Mouse (Mus musculus): ENCODE data around the gene Cldn18. TPM values are rescaled to one million over a fixed set of nuclear protein-coding genes. Genes with fewer than 3 reads are reported as not detected.

Gene Cldn18
- polyA plus RNA-seq, 2 experiments, result 0.06 TPM; not detected in 1

DNA sequence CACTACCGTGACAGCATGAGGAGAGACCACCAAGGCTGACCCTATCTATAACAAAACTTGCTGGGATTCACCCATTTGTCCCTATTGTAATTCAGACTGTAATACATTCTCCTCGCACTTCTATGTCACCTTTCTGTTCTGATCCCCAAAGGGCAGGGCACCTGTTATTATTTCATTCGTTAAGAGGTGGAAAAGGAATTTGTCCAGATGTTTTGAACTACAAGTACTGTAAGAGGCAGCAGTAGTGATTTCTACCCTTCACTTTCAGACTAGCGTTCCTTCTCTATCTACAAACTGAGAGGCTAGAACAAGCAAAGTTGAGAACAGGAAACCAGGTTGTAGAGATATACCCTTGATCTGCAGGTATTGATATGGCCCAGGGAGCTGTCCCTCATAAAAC is 6.8 kb downstream of the Cldn18 start:
- H3K9me3 ChIP-seq (ENCODE audit: control insufficient read depth, low read length), result no peaks in the 10 kb centered on the region
- no peaks in the 10 kb centered on the region for H3K36me3 ChIP-seq (replicated peaks; ENCODE audit: control insufficient read depth, insufficient read depth, low read depth)
- ATAC-seq (ENCODE audit: insufficient read depth) (no peak), DNase-seq (ENCODE audit: low read depth in 3 of 3, low spot score in 3 of 3) (no peak)
- no peaks in the 10 kb centered on the region for H3K27me3 ChIP-seq (ENCODE audit: control insufficient read depth, insufficient read depth, low read length)
- no peaks in the 10 kb centered on the region for H3K4me1 ChIP-seq (replicated peaks; ENCODE audit: control insufficient read depth in 2 of 2, insufficient read depth in 2 of 2, low read length in 1 of 2)
- no peak overlapping the region for H3K9ac ChIP-seq (replicated peaks)
- H3K4me2 ChIP-seq (ENCODE audit: low read depth), result no peak overlapping the region
- H3K27ac ChIP-seq, result no peak overlapping the region
- WGBS (ENCODE audit: insufficient replicate concordance), result 56% methylated on average over 4 of the region's 4 CpGs
- TF ChIP-seq CTCF (IDR thresholded peaks at IDR 0.05; ENCODE audit: low read depth) (no peak), EP300 (IDR thresholded peaks at IDR 0.05; ENCODE audit: low read depth) (no peak)
- no peak overlapping the region for H3K4me3 ChIP-seq (ENCODE audit: insufficient read depth in 1 of 2, low read depth in 2 of 2, low read length in 2 of 2)

- no peak overlapping the region for H3K4me2 ChIP-seq (ENCODE audit: low read depth)
- ATAC-seq (ENCODE audit: insufficient read depth) (no peak), DNase-seq (ENCODE audit: low read depth in 3 of 3, low spot score in 3 of 3) (no peak)
- H3K4me3 ChIP-seq (ENCODE audit: insufficient read depth in 1 of 2, low read depth in 2 of 2, low read length in 2 of 2), result no peak overlapping the region
- no peaks in the 10 kb centered on the region for H3K36me3 ChIP-seq (replicated peaks; ENCODE audit: control insufficient read depth, insufficient read depth, low read depth)
- H3K4me1 ChIP-seq (replicated peaks; ENCODE audit: control insufficient read depth in 2 of 2, insufficient read depth in 2 of 2, low read length in 1 of 2), result no peaks in the 10 kb centered on the region
- H3K27ac ChIP-seq, result no peak overlapping the region
- WGBS (ENCODE audit: insufficient replicate concordance), result 73% methylated on average over 22 of the region's 22 CpGs
- TF ChIP-seq CTCF (IDR thresholded peaks at IDR 0.05; ENCODE audit: low read depth), result no peak
- TF ChIP-seq EP300 (IDR thresholded peaks at IDR 0.05; ENCODE audit: low read depth), result no peak
- no peaks in the 10 kb centered on the region for H3K9me3 ChIP-seq (ENCODE audit: control insufficient read depth, low read length)
- no peak overlapping the region for H3K9ac ChIP-seq (replicated peaks)
- H3K27me3 ChIP-seq (ENCODE audit: control insufficient read depth, insufficient read depth, low read length), result no peaks in the 10 kb centered on the region
Measured at GRCm38 (mm10) chr9:99709588-99710248, 7.3 kb downstream of the Cldn18 start.

DNA sequence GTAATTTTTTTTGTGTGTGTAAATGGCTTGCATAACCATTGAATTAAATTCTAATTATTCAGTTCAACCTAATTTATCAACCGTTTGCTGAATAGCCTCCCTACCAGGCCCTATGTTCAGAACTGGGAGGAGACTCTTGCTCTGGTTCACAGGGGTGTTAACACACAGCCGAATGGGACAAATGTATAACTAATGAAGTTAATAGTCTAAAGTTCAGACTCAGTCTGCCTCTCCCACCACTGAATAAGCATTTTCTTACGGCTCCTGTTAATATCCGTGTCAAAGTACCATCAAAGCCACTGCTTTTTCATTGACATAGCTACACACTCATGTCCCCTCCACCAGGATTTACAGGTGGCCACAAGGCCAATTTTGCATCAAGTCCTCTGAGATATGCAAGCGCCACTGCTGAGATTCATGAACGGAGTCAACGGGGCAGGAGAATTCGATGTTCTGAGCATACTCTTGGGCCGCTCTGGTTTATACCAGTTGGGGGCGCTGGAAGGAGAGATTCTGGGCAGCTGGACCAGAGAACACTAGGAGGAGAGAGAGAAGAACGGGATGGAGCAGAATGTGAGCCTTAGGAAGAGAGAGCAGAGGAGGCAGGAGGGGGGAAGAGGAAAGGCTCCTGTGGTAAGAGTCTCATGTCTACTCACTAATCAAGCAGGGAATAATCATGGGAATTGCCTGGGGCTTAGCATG is 9.5 kb downstream of the Cldn18 start:
- Histone ChIP-seq H3K4me1 (replicated peaks; ENCODE audit: control insufficient read depth in 2 of 2, insufficient read depth in 2 of 2, low read length in 1 of 2) (no peaks in the 10 kb centered on the region), H3K27me3 (ENCODE audit: control insufficient read depth, insufficient read depth, low read length) (no peaks in the 10 kb centered on the region), H3K4me3 (ENCODE audit: insufficient read depth in 1 of 2, low read depth in 2 of 2, low read length in 2 of 2) (no peak overlapping the region), H3K36me3 (replicated peaks; ENCODE audit: control insufficient read depth, insufficient read depth, low read depth) (no peaks in the 10 kb centered on the region), H3K9me3 (ENCODE audit: control insufficient read depth, low read length) (no peaks in the 10 kb centered on the region), H3K27ac (no peak overlapping the region), H3K4me2 (ENCODE audit: low read depth) (no peak overlapping the region), H3K9ac (replicated peaks) (no peak overlapping the region)
- DNase-seq (ENCODE audit: low read depth in 3 of 3, low spot score in 3 of 3), result no peak
- WGBS (ENCODE audit: insufficient replicate concordance), result 58% methylated on average over 11 of the region's 11 CpGs
- TF ChIP-seq EP300 (IDR thresholded peaks at IDR 0.05; ENCODE audit: low read depth), result no peak
- no peak for TF ChIP-seq CTCF (IDR thresholded peaks at IDR 0.05; ENCODE audit: low read depth)
- ATAC-seq (ENCODE audit: insufficient read depth), result no peak

GRCm38 (mm10) chr9:99706264-99706663 is 10.8 kb downstream of the Cldn18 start:
- WGBS (ENCODE audit: insufficient replicate concordance), result 74% methylated on average over 6 of the region's 6 CpGs
- H3K4me2 ChIP-seq (ENCODE audit: low read depth), result no peak overlapping the region

DNA sequence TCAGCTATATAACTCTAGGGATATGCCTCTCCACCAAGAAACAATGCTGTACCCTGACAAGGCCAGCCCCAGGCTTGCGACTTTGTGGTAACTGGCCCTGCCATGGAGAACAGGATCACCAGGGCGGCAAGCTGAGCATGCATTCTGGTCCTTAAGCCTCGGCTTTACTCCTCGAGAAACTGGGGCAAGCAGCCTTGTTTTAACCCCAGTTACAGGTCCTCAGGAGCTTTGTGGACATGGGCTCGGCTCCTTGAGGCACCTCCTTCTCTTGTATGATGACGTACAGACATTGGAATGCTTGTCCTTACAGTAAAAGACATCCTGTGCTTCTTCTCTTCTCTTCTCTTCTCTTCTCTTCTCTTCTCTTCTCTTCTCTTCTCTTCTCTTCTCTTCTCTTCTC is 13.4 kb downstream of the Cldn18 start:
- no peaks in the 10 kb centered on the region for H3K27me3 ChIP-seq (ENCODE audit: control insufficient read depth, insufficient read depth, low read length)
- ATAC-seq (ENCODE audit: insufficient read depth), result no peak
- H3K4me1 ChIP-seq (replicated peaks; ENCODE audit: control insufficient read depth in 2 of 2, insufficient read depth in 2 of 2, low read length in 1 of 2), result no peaks in the 10 kb centered on the region
- DNase-seq (ENCODE audit: low read depth in 3 of 3, low spot score in 3 of 3), result no peak
- no peak overlapping the region for H3K4me3 ChIP-seq (ENCODE audit: insufficient read depth in 1 of 2, low read depth in 2 of 2, low read length in 2 of 2)
- TF ChIP-seq EP300 (IDR thresholded peaks at IDR 0.05; ENCODE audit: low read depth) (no peak), CTCF (IDR thresholded peaks at IDR 0.05; ENCODE audit: low read depth) (no peak)
- H3K27ac ChIP-seq, result no peak overlapping the region
- no peaks in the 10 kb centered on the region for H3K9me3 ChIP-seq (ENCODE audit: control insufficient read depth, low read length)
- H3K36me3 ChIP-seq (replicated peaks; ENCODE audit: control insufficient read depth, insufficient read depth, low read depth), result no peaks in the 10 kb centered on the region
- WGBS (ENCODE audit: insufficient replicate concordance), result 54% methylated on average over 6 of the region's 6 CpGs
- H3K9ac ChIP-seq (replicated peaks), result no peak overlapping the region
- no peak overlapping the region for H3K4me2 ChIP-seq (ENCODE audit: low read depth)

More at GRCm38 (mm10) chr9:99706264-99706663, 10.8 kb downstream of the Cldn18 start:
- no peaks in the 10 kb centered on the region for H3K27me3 ChIP-seq (ENCODE audit: control insufficient read depth, insufficient read depth, low read length)
- no peak for ATAC-seq (ENCODE audit: insufficient read depth)
- H3K4me3 ChIP-seq (ENCODE audit: insufficient read depth in 1 of 2, low read depth in 2 of 2, low read length in 2 of 2), result no peak overlapping the region
- H3K9ac ChIP-seq (replicated peaks), result no peak overlapping the region
- no peaks in the 10 kb centered on the region for H3K36me3 ChIP-seq (replicated peaks; ENCODE audit: control insufficient read depth, insufficient read depth, low read depth)
- H3K27ac ChIP-seq, result no peak overlapping the region
- no peaks in the 10 kb centered on the region for H3K4me1 ChIP-seq (replicated peaks; ENCODE audit: control insufficient read depth in 2 of 2, insufficient read depth in 2 of 2, low read length in 1 of 2)
- no peaks in the 10 kb centered on the region for H3K9me3 ChIP-seq (ENCODE audit: control insufficient read depth, low read length)
- DNase-seq (ENCODE audit: low read depth in 3 of 3, low spot score in 3 of 3), result no peak
- TF ChIP-seq EP300 (IDR thresholded peaks at IDR 0.05; ENCODE audit: low read depth) (no peak), CTCF (IDR thresholded peaks at IDR 0.05; ENCODE audit: low read depth) (no peak)
